Mouse (Mus musculus) c-Kit-positive CD71-positive TER-119-positive erythroid progenitor cells, embryonic 14.5 days (primary cell): ENCODE data around the gene Ptpro.
"Not testable (repeated sequence)": the region's sequence is repeated elsewhere in the genome, so short reads cannot be mapped to it uniquely, and the experiment has no call there.

ENCODE experiments used
- DNase-seq: peaks from one replicate; pipeline ENCODE4 v3.0.0-alpha.2; 2013; ENCODE audit warnings: low spot score

The Ptpro gene

DNA sequence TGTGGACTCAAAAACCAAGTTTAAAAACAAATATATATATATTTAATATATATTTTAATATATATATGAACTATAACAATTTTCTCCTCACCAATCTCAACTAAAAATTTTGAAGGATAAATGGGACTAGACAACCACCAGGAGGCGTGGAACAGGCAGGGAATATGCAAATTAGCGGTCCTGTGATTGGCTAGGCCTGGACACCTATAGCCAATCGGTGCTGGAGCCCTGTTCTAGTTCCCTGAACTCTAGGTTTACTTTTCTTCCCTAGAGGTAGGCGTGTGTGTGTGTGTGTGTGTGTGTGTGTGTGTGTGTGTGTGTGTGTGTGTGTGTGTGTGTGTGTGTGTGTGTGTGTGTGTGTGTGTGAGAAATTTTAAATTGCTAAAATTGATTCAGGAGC, 134.8 kb downstream of the Ptpro start:
- no peak for DNase-seq

DNA sequence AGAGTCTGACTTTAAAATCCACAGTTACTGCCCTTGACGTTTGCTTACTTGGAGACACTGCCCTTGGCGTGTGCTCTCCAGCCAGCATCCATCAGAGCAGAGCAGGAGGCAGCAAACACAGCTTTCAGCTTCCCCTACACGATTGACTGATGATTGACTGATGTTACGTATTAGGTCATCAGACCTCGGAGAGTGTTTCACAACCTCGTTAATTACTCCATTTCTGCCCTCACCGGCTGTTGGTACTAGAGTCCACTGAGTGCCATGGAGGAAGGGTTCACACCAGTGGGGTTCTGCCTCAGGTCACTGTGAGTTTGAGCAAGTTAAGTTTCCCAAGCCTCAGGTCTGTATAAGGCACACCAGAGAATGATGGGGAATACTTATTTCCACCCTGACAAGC, 143.0 kb downstream of the Ptpro start:
- DNase-seq, result no peak

DNA sequence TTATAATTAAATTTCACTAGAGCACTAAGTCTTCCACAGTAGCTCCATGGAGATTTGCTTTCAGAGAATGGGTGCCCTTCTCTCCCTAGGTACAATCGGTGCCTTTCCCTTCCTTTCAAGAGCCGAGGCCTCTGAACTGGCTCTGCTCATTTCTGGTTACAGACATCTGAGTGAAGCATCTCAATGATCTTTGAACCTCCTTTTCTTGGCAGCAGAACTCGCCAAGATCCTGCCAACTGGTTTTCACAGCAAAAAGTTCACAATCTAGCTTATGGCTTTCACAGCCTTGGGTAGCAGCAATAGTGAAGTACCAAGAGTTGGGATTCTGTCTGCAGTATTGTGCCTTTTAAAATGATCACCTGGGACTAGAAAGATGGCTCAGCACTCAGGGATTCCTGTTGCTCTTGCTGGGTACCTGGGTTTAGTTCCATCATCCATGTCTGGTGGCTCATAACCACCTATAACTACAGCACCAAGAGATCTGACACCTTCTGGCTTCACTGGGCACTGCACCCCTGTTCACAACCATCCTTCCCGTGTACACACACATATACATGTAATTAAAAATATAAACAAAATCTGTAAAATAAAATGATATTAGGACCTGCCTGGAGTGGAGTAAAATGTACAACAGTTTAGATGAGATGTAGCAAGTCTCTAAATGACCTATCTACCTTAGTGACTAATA, 144.1 kb downstream of the Ptpro start:
- no peak for DNase-seq

DNA sequence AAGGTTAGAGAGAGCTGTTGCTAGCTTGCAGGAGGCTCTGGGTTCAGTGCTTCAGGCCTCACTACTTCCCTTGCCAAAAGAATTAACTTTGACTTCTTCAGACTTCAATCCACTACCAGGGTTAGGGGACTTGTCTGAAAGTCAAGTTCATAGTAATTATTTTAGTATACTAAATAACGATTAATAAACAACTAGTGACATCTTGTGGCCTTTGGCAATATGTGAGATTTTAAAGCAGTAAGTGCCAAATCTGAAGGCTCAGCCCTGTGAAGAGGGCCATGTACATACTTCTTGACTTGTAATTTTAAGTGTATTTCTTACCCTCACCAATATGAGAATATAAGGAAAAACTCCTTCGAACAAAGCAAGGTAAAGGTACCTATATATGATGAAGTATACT, 145.2 kb downstream of the Ptpro start:
- no peak for DNase-seq

DNA sequence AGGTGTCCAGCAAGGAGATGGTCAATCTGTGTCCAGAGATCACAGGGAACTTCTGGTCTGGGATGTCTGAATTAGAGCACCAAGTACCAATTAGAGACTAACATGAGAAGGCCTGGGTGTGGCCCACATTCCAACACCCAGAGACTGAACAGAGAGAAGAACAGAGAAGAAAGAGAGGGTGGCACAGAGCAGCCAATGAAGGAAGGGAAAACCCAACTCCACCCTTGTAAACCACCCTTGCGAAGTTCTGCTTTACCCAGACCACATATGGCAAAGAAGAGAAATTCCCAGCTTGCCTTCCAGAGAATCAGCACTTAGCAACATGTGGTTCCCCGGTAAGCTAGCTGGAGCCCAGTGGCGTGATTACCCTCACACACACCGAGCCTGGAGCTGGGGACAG, 152.1 kb downstream of the Ptpro start:
- no peak for DNase-seq

DNA sequence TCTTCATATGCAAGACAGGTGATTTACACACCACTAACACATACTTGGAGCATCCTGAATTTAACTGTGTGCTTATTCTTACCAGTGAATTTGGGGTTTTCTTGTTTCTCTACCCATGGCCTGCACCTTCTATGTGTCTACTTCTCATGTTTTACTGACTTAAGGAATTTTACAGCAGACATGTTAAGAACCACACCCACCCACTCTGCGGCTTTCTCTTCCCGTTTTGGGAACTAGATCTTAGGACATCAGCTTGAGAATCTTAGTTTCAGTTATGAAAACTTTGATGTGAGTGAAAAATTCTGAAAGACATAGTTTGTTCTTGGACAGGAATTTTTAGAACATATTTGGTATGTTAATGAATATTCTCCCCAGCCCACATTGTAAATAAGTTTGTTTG, 153.6 kb downstream of the Ptpro start:
- DNase-seq, result no peak

DNA sequence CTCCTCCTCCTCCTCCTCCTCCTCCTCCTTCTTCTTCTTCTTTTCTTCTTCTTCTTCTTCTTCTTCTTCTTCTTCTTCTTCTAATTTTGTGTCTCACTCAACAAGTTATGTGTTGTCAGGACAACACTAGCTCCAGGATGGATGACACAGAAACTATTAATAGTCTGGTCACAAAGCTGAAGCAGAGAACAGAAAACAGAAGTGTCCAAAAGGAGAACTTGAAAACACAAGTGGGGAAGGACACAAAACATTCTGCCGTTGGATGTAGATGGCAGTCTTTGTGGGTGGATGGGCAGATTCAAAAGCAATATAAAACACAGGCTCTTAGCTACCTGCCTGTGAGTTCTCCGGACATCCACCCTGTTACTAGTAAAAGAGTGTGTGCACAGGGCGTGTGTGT, 158.4 kb downstream of the Ptpro start:
- no peak for DNase-seq

DNA sequence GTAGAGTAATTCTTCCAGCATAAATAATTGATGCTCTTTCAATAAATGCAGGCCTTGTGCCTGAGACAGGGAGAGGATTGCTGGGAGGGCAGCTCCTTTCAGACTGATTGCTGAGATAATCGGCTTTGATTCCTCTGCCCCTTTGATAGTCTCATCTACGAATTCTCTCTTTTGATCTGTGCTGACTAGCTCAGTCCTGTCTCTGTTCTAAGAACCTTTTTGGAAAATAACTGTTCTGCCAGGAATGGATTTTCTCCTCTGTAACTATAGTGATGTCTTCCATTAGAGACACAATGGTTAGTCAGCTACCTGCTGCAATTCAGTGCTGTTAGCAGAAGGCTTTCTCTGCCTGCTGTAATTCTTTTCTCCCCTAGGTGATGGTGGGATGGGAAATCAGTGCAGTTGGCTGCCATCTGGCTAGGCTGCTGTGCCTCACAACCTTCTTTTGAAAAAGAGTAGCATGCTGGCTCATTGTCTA, 159.8 kb downstream of the Ptpro start:
- no peak for DNase-seq

DNA sequence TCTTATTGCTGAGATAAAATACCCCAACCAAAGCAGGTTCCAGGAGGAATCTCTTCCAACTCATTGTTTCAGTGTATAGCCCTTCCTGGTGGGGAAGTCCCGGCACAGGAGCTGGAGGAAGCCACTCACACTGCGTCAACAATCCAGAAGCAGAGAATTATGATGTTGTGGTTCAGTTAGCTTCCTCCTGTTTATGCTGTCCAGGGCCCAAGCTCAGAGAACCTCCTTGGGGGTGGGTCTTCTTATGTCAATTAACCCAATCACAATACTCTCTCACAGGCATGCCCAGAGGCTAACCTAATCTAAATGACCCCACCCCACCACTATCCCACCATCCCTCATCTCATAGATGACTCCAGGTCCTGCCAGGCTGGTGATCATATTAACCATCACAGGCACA, 160.9 kb downstream of the Ptpro start:
- DNase-seq, result no peak

DNA sequence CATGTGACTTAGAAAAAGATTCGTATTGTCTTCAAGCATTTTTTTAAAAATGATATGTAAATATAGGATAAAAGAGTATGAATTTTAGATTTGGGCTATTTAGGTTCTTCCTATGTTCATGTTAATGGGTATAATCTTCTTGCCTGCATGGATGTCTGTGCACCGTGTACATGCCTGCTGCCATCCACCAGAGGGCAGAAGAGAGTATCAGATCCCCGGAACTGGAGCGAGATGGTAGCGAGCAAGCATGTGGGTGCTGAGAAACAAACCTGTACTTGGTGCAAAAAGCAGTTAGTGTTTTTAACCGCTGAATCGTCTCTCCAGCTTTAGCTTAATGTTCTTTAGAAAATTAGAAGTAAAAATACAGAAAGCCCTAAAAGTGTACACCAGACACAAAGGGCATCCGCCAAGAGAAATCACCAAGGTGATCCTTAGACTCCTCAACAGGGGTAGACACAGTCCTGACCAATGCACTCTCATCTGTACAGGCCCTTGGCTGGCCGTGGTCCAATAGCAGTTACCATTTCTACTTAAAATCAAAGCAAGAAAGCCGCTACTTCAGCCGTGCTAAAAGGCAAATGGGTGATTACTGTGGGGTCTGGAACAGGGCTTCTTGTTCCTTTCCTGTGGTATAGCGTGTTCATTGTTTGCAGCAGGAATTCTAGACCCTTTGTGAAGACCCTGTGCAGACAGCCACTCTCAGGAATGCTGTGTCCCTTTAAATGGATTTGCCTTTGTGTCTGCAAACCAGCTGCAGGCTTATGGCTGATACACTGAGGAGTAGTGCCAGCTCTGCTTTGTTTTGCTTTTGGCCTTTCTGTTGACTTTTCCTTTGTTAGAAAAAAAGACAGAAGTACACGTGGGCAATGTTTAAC, 162.6 kb downstream of the Ptpro start:
- DNase-seq, result peak; percentile 13

DNA sequence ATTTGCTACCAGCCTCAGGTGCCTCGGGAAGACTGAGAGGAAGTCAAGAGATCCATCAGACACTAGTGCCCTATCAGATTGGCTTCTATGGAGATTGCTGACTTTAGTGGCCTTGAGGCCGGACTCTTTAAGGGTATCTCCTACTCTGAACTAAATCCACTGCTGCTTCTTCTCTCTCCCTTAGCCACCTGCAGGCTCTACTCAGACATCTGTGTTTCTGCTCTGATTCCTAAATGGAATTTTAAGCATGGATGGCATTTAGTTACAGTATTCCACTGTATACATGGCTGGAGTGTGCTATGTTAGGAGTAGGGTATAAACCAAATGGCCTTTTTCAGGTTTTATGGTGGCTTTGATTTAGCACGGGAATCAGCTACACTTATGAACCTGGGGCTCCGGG, 170.7 kb downstream of the Ptpro start:
- no peak for DNase-seq

DNA sequence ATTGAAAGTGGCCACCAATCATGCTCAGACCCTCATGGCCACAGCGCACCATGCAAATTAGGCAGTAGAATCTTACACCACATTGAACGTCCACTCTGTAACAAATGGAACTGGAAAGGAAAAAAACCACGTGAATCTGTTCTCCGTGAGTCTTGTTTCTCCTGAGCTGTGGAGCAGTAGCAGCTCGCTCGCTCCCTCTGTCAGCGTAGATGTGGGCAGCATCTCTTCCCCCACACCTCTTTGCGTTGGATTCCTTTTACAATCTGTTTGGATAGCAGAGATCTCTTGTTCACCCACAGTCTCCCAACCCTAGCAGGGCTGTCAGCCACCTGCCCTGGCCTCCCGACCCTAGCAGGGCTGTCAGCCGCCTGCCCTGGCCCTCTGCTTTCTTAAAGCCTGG, 171.7 kb downstream of the Ptpro start:
- no peak for DNase-seq

DNA sequence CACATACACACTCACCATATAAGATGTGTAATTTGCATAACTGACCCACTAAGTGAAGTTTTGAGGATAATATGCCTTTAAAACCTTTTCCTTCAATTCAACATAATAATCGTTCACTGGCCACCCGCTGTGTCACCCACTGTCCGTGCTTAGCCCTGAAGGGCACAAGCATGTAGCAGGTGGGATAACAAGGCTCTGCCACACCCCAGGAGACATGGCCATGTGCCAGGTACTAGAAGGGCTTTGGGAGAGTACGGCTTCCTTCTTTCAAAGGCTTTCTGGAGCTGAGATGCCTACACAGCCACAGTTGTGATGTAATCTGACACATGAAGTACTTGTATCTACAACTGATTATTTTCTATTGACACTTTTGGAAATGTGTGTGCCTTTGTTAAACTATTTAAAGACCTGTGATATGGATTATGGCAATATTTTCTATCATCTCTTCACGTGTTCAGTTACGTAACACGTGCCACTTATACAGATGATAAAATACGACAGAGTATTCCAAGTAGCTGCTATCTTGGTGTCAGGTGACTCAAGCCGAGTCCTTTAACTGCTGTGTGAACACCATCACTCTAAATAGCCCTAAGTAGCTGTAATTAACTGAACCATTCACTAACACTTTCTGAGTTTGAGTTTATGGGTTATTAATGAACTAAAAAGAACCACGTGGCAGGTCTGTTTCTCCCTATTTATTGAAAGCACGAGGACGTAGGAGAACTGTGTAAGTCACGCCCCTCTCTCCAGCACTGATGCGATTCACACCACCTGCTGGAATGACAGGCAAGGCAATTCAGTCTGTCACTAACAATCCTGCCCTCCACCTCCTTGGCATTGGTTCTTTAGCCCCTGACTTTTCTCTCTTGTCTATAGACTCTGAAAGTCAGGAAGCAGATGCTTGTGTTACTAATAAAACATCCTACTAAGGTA, 173.6 kb downstream of the Ptpro start:
- no peak for DNase-seq

DNA sequence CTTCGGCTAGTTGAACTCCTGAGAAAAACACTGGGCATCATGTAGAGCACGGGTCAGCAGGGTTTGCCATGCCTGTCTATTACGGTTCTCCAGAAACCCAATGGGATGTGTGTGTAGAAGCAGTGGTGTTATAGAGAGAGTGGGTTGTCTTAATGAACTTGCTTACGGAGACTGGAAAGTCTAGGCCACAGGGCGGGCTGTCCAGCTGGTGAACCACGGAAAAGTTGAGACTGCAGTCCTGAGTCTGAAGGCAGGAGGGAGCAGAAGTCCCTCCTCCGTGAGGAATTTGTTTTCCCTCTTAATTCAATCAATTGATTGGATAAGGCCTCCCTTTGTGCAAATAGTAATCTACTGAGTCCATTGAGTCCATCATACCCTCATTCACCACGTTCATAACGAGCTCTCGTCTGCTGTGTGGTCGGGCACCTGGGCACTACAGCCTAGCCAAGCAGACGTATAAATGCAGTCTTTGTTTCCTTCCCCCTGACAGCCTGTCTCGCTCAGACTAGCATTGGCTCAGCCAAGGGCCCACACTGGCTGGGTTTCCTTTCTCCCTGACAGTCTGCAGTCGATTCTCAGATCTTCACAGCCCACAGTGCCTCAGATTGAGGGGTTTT, 181.5 kb downstream of the Ptpro start:
- DNase-seq, result no peak

DNA sequence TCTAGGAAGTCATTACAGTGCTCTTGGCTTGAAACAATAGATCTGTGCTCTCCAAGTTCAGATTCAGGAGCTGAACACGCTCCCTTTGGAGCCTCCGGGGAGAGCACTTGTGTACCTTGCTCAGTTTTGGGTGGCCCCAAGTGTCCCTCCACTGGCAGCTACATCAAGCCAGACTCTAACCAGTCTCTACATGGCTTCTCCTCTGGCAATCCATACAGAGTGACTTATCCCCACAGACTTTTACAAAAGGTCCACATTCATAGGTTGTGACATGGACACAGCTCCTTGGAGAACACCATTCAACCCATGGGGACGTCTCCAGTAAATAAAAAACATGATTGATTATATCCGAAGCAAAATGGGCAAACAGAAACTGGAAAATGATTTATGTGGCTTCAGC, 185.4 kb downstream of the Ptpro start:
- no peak for DNase-seq

DNA sequence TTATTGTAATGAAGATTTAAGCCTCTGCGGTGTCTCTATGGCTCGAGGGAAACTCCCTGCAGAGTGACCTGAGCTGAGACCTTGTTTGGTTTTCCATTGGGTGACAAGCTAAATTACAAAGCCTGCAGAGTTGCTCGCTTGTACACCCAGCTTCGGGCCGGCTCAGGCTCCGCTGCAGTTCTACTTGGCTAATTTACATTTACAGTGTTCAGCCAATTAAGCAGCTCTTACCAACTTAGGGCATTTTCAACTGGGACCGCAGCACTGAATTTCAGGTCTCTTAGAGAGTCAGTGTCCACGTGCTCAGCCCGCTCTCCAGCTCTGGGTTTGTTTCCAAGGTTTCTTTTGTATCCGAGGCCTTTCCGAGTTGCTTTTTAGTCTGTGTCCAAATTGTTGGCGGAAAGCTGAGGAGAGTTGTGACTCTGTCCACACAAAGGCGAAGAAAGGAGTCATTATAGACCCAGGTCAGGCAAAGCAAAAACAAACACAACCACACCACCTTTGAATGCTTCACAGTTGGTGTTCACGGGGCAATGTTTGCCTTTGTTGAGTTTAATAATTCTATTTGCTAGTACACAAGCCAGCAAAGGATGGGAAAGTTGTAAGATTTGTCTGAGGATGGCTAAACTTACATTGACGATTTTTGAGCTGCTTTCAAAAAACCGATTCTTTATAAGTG, 185.9 kb downstream of the Ptpro start:
- DNase-seq, result no peak

DNA sequence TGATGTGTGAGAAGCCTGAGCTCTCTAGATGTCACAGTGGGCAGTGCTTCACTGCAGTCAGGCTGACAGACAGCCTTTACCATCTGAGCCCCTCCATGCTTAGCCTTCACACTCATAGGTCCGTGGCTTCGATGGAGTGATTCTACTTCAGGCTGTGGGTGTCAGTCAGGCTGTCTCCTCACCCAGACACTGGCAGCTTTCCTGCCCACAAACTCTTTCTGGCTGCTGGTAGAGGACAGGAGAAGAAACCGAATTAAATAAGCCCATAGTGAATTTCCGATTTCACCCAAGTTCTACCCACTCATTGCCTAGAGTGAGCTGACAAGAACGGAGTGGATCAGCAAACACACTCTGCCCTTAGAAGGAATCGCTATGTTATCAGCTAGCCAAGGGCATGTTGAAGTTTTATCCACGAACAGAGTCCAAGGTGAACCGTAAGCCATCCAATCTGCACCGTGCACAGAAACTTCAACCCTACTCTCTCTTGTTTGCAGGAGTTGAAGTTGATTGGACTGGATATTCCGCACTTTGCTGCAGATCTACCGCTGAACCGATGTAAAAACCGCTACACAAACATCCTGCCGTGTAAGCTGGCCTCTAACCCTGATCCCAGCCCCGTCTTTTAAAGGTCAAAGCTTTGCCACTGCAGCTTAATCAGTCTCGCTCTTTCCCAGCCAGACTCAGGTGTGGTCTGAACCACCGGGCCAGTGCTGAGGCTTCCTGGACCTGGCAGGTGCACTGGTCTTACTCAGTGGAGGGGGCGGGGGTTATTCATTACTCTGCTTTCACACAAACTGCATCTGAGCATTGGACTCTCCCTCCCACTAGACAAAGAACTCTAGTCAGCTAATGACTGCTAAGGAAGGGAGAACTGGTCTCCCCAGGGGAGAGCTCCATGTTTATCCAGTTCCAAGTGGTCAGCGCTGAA, 188.7 kb downstream of the Ptpro start:
- no peak for DNase-seq

DNA sequence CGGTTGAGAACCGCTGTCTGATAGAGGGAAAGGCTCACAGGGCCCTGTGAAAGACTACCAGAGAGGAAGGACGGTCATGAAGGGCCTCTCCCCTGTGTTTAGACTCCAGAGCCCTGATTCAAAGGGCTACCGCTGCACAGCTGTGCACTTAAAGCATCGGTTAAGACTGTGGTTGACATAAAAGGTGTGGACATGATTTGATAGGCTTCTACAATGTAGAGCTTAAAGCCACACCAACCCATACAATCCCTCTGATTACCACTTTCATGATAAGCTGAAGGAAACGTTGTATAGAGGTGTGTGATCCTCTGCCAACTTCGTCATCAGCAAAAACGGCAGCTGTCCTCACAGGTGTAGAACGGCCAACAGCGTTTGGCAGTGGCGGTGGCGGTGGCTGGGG, 191.0 kb downstream of the Ptpro start:
- no peak for DNase-seq

DNA sequence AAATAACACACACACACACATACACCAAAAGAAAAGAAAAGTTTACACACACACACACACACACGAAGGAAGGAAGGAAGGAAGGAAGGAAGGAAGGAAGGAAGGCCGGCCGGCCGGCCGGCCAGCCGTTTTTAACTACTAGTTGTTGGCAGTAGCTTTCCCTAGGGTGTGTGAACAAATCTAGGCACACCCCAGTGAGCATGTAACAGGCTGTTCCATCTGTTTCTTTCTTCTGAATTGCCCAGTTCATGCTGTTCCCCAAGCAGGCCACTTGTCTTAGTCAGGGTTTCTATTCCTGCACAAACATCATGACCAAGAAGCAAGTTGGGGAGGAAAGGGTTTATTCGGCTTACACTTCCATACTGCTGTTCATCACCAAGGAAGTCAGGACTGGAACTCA, 194.0 kb downstream of the Ptpro start:
- not testable (repeated sequence) for DNase-seq

DNA sequence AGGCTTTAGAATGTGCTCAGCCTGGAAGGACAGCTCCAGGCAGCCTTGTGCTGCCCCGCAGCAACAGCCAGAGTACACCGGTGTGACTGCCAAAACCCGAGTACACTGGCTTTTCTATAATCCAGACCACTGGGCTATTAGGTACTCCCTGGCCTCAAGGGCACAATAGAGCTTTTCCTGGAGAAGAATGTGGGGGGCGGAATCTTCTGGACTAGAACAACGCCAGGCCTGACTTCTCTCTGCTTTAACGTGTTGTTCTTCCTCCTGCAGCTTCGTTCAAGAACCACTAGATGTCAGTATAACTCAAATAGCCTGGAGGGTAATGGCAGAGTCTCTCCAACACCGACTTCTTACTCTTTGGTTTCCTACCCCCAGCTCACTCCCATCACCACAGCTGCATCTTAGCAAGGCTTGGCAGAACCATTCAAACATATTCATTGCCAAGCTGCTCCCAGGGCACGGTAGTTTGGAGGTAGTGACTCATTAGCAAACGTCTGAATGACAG, 203.5 kb downstream of the Ptpro start:
- peak; percentile 27 for DNase-seq
